Mouse (Mus musculus): ENCODE data around the gene Klf15. TPM values are rescaled to one million over a fixed set of nuclear protein-coding genes. Genes with fewer than 3 reads are reported as not detected.

Gene Klf15
- polyA plus RNA-seq (2012; ENCODE audit: insufficient read depth, insufficient read length, low replicate concordance, missing spikeins) = not detected in 2 replicates

- WGBS = under 1% methylated on average over 70 of the region's 70 CpGs
- TF ChIP-seq POLR2A (IDR thresholded peaks at IDR 0.05; ENCODE audit: insufficient read depth, low read depth, low read length) = peak; percentile 64
- TF ChIP-seq CTCF (IDR thresholded peaks at IDR 0.05; ENCODE audit: insufficient read depth, low read depth, low read length) = no peak
- Histone ChIP-seq H3K4me3 (ENCODE audit: insufficient read depth, low read depth, low read length) (peak within 1 kb of the TSS; percentile 68), H3K4me1 (ENCODE audit: control insufficient read depth, insufficient read depth, low read length) (peaks cover 28% of the 10 kb centered on the region), H3K27ac (ENCODE audit: insufficient read depth, low read depth, low read length) (peak within 1 kb of the TSS; percentile 53)
Measured at GRCm38 (mm10) chr6:90462181-90462706, at the start of gene Klf15. Gene Klf15, plus strand, starts transcription at chr6:90462576.

- H3K4me3 ChIP-seq (ENCODE audit: insufficient read depth, low read depth, low read length) = no peak overlapping the region
- WGBS = 10% methylated on average over 14 of the region's 14 CpGs
- TF ChIP-seq POLR2A (IDR thresholded peaks at IDR 0.05; ENCODE audit: insufficient read depth, low read depth, low read length) (no peak), CTCF (IDR thresholded peaks at IDR 0.05; ENCODE audit: insufficient read depth, low read depth, low read length) (peak; percentile 61)
- peaks cover 4% of the 10 kb centered on the region for H3K4me1 ChIP-seq (ENCODE audit: control insufficient read depth, insufficient read depth, low read length)
- no peak overlapping the region for H3K27ac ChIP-seq (ENCODE audit: insufficient read depth, low read depth, low read length)
Measured at GRCm38 (mm10) chr6:90422565-90422964, 39.8 kb upstream of the Klf15 start.

DNA sequence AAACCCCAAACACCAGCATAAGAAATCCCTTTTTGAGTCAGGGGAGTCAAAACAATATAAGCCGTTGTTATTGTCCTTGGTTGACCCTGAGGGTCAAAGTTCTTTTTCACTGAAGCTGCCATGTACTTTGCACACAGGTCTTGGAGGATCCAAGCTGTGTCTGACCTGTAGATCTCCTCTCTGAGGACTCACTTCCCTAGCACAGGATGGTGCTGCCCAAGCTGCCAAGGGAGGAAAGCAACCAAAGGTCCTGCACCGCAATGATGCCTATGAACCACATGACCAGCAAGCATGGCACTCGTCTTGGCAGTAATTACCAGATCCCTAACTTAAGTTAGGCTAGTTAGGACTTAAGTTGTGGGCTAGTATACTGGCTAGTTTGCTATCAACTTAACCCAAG is 37.0 kb upstream of the Klf15 start:
- Histone ChIP-seq H3K27ac (ENCODE audit: insufficient read depth, low read depth, low read length) (no peak overlapping the region), H3K4me1 (ENCODE audit: control insufficient read depth, insufficient read depth, low read length) (peaks cover 8% of the 10 kb centered on the region), H3K4me3 (ENCODE audit: insufficient read depth, low read depth, low read length) (no peak overlapping the region)
- 86% methylated on average over 3 of the region's 3 CpGs for WGBS
- TF ChIP-seq POLR2A (IDR thresholded peaks at IDR 0.05; ENCODE audit: insufficient read depth, low read depth, low read length) = no peak
- TF ChIP-seq CTCF (IDR thresholded peaks at IDR 0.05; ENCODE audit: insufficient read depth, low read depth, low read length) = no peak

- Histone ChIP-seq H3K27ac (ENCODE audit: insufficient read depth, low read depth, low read length) (no peak overlapping the region), H3K4me1 (ENCODE audit: control insufficient read depth, insufficient read depth, low read length) (peaks cover 8% of the 10 kb centered on the region), H3K4me3 (ENCODE audit: insufficient read depth, low read depth, low read length) (no peak overlapping the region)
- no peak for TF ChIP-seq POLR2A (IDR thresholded peaks at IDR 0.05; ENCODE audit: insufficient read depth, low read depth, low read length)
- TF ChIP-seq CTCF (IDR thresholded peaks at IDR 0.05; ENCODE audit: insufficient read depth, low read depth, low read length) = no peak
- 87% methylated on average over 4 of the region's 4 CpGs for whole genome bisulfite sequencing
Measured at GRCm38 (mm10) chr6:90426003-90426402, 36.4 kb upstream of the Klf15 start.

- H3K4me1 ChIP-seq (ENCODE audit: control insufficient read depth, insufficient read depth, low read length) = peaks cover 4% of the 10 kb centered on the region; the same call in 1 of the 2 replicates
- WGBS = 2% methylated on average over 31 of the region's 31 CpGs
- peak within 1 kb of the TSS; percentile 43 for H3K4me3 ChIP-seq (ENCODE audit: insufficient read depth, low read depth, low read length)
- TF ChIP-seq POLR2A (IDR thresholded peaks at IDR 0.05; ENCODE audit: insufficient read depth, low read depth, low read length) (0 out of 2 replicates have a peak, but pooled peaks have one; percentile 24), CTCF (IDR thresholded peaks at IDR 0.05; ENCODE audit: insufficient read depth, low read depth, low read length) (peak; percentile 60; the same call in 1 of the 2 replicates)
- no peak within 1 kb of the TSS for H3K27ac ChIP-seq (ENCODE audit: insufficient read depth, low read depth, low read length)
Measured at GRCm38 (mm10) chr6:90428380-90428974, 33.9 kb upstream of the Klf15 start, which contains the start of gene Cfap100. Gene Cfap100, minus strand, starts transcription at chr6:90428797.

- Histone ChIP-seq H3K27ac (ENCODE audit: insufficient read depth, low read depth, low read length) (no peak overlapping the region), H3K4me3 (ENCODE audit: insufficient read depth, low read depth, low read length) (no peak overlapping the region), H3K4me1 (ENCODE audit: control insufficient read depth, insufficient read depth, low read length) (peaks cover 4% of the 10 kb centered on the region; the same call in 1 of the 2 replicates)
- 71% methylated on average over 14 of the region's 14 CpGs for WGBS
- no peak for TF ChIP-seq CTCF (IDR thresholded peaks at IDR 0.05; ENCODE audit: insufficient read depth, low read depth, low read length)
- TF ChIP-seq POLR2A (IDR thresholded peaks at IDR 0.05; ENCODE audit: insufficient read depth, low read depth, low read length) = no peak
Measured at GRCm38 (mm10) chr6:90429911-90430310, 32.5 kb upstream of the Klf15 start.

DNA sequence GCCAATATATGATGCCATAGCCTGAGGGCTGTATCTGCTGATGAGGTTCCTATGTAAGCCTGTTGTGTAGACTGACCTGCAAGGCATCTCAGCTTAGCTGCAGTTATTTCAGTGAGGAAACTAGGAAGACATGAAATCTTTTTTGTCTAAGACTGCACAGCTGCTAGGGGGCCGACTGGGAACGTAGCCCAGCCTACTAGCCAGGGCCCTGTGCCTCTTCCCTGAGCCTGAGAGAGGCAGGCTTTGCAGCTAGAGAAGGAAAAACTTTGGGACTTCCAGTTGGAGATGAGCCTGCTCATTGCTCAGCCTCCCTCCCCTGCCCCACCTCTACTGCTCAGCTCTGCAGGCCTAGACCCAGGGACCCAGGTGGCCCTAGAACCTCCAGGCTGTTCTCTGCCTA is 30.9 kb upstream of the Klf15 start:
- WGBS = 53% methylated on average over 2 of the region's 2 CpGs
- TF ChIP-seq POLR2A (IDR thresholded peaks at IDR 0.05; ENCODE audit: insufficient read depth, low read depth, low read length) (no peak), CTCF (IDR thresholded peaks at IDR 0.05; ENCODE audit: insufficient read depth, low read depth, low read length) (no peak)
- Histone ChIP-seq H3K4me1 (ENCODE audit: control insufficient read depth, insufficient read depth, low read length) (peaks cover 7% of the 10 kb centered on the region), H3K4me3 (ENCODE audit: insufficient read depth, low read depth, low read length) (no peak overlapping the region), H3K27ac (ENCODE audit: insufficient read depth, low read depth, low read length) (no peak overlapping the region)

- peaks cover 2% of the 10 kb centered on the region for H3K4me1 ChIP-seq (ENCODE audit: control insufficient read depth, insufficient read depth, low read length)
- WGBS = 79% methylated on average over 3 of the region's 3 CpGs
- no peak overlapping the region for H3K27ac ChIP-seq (ENCODE audit: insufficient read depth, low read depth, low read length)
- TF ChIP-seq CTCF (IDR thresholded peaks at IDR 0.05; ENCODE audit: insufficient read depth, low read depth, low read length) (no peak), POLR2A (IDR thresholded peaks at IDR 0.05; ENCODE audit: insufficient read depth, low read depth, low read length) (no peak)
- H3K4me3 ChIP-seq (ENCODE audit: insufficient read depth, low read depth, low read length) = no peak overlapping the region
Measured at GRCm38 (mm10) chr6:90434687-90435086, 27.7 kb upstream of the Klf15 start.

DNA sequence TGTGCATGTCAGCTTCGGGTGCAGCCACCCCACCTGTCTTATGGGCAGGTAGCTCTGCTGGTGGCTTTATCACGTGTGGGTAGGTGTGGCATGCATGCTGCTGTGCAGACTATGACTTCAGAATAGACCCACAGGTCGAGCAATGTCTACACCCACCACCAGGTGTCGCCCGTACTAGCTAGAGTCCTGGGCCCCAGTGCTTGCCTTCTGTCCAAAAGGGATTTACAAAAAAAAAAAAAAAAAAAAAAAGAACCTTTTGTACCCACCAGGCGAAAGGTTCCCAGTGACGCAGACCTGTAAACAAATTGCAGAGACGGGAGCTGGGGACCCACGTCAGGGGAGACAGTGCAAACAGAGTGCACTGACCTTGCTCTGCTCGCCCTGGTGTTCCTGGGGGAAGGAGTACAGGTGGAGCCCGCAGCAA is 27.2 kb upstream of the Klf15 start:
- WGBS = 18% methylated on average over 11 of the region's 11 CpGs
- Histone ChIP-seq H3K27ac (ENCODE audit: insufficient read depth, low read depth, low read length) (no peak overlapping the region), H3K4me3 (ENCODE audit: insufficient read depth, low read depth, low read length) (no peak overlapping the region), H3K4me1 (ENCODE audit: control insufficient read depth, insufficient read depth, low read length) (peaks cover 2% of the 10 kb centered on the region)
- TF ChIP-seq POLR2A (IDR thresholded peaks at IDR 0.05; ENCODE audit: insufficient read depth, low read depth, low read length) (no peak), CTCF (IDR thresholded peaks at IDR 0.05; ENCODE audit: insufficient read depth, low read depth, low read length) (peak; percentile 35; the same call in 1 of the 2 replicates)

Measured in olfactory bulb, adult 2 months (tissue).